Mouse (Mus musculus) ES-Bruce4 (cell line): Measurements from ENCODE around the gene Gpc4. TPM values are rescaled to one million over a fixed set of nuclear protein-coding genes. Genes with fewer than 3 reads are reported as not detected.

ENCODE experiments used
- H3K27ac ChIP-seq: 2 replicates; pipeline ENCODE4 v1.5.1; 2012; ENCODE audit warnings: low read length, inconsistent platforms; ENCODE audit not compliant: insufficient read depth
- H3K27me3 ChIP-seq: 2 replicates; pipeline ENCODE4 v1.6.1; 2012; ENCODE audit warnings: mild to moderate bottlenecking, low read length, inconsistent platforms; ENCODE audit not compliant: control insufficient read depth, poor library complexity, insufficient read depth, severe bottlenecking
- H3K36me3 ChIP-seq: 2 replicates; pipeline ENCODE4 v1.6.1; 2012; ENCODE audit warnings: inconsistent platforms, mild to moderate bottlenecking, low read length, moderate library complexity; ENCODE audit not compliant: control insufficient read depth, poor library complexity, insufficient read depth, severe bottlenecking
- H3K4me1 ChIP-seq: one replicate; pipeline ENCODE4 v1.8.1; 2011; ENCODE audit warnings: low read length; ENCODE audit not compliant: control insufficient read depth, insufficient read depth
- H3K4me3 ChIP-seq: 2 replicates; pipeline ENCODE4 v1.5.1; 2011; ENCODE audit warnings: low read depth, mild to moderate bottlenecking, low read length
- H3K9ac ChIP-seq: 2 replicates; pipeline ENCODE4 v1.6.1; 2012; ENCODE audit warnings: low read depth, mild to moderate bottlenecking, inconsistent platforms; ENCODE audit not compliant: poor library complexity, severe bottlenecking
- H3K9me3 ChIP-seq: replicated peaks from 2 replicates; pipeline ENCODE4 v1.6.1; 2012; ENCODE audit warnings: mild to moderate bottlenecking, low read length, inconsistent platforms; ENCODE audit not compliant: control insufficient read depth, poor library complexity, insufficient read depth, severe bottlenecking
- CTCF ChIP-seq: IDR thresholded peaks from one replicate; pipeline ENCODE4 v1.8.1; 2011; ENCODE audit warnings: low read depth, low read length
- EP300 ChIP-seq: IDR thresholded peaks from 2 replicates; pipeline ENCODE4 v1.6.1; 2011; ENCODE audit warnings: low read depth, low read length; ENCODE audit not compliant: insufficient read depth
- POLR2A ChIP-seq: IDR thresholded peaks from one replicate; pipeline ENCODE4 v1.8.1; 2011; ENCODE audit warnings: low read length; ENCODE audit not compliant: insufficient read depth
- polyA plus RNA-seq: library from polyadenylated mRNA; stranded (reverse); fragments of >200 nt; gene quantifications from 2 replicates; pipeline ENCODE4 v1.2.4, GENCODE M21; 2011; ENCODE audit warnings: low read depth; ENCODE audit not compliant: missing spikeins, insufficient read depth, insufficient read length

The Gpc4 gene
- polyA plus RNA-seq, 1 experiment: 129 TPM

DNA sequence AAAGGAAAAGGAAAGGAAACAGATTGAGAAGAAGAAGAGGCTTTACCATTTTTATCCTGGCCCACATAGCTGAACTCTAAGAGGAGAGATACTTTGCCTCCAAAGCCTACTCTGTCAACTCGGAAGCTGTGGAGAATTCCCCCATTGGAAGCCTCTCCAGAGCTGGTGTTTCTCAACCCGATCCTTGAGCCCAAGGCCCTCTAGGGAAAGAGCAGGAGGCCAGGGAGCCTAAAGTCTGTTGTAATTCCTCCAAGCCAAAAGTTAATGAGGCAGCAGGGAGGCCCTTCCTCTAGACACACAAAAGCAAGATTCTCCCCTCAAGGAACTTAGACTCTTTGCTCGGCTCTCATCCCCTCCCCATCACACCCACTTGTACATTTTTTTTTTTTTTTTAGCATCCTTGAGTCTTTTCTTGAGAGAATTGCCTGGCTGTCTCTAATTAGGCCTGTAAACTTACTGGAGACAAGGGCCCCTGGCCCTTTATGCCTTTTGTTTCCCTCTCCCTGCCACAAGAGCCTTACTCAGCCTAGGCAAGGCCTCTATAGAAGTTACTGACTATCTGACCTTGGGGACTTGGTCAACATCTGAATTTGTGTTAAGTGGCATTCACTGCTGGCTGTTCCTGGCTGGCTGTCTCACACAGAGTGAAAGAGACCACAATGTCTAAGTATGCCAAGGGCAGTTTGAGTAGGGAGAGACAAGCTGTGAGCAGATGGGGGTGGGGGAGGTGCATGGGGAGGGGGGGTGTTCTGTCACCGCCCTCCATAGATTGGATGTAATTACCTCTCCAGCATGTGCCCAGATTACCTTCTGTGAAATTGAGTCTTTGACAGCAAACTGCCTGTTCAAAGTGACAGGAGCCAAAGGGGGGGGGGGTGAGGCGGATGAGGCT lies 18.7 kb upstream of the Gpc4 start:
- Histone ChIP-seq H3K4me3 (no peak overlapping the region), H3K4me1 (peaks cover 5% of the 10 kb centered on the region), H3K9me3 (no peaks in the 10 kb centered on the region), H3K27ac (peak overlapping the region; percentile 75), H3K9ac (no peak overlapping the region), H3K36me3 (no peaks in the 10 kb centered on the region), H3K27me3 (no peaks in the 10 kb centered on the region)
- TF ChIP-seq EP300: peak; percentile 67
- TF ChIP-seq CTCF: no peak
- no peak for TF ChIP-seq POLR2A

DNA sequence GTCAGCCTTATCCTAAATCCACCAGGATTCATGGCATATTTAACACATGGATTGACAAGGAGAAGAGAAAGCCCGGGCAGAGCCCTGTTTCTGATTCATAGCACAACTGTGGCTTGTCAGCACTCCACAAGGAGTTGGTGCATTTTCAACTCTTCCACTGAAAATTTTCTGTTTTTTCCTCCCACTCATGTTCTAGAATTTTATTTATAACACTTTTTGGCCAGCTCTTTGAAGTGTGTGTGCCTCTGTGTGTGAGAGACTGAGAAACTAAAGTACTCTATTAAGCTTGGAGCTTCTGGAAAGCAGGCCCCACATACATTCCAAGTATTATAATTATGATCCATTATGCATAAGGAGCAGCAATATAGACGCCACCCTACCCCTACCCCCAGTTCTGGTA lies 16.3 kb upstream of the Gpc4 start:
- no peaks in the 10 kb centered on the region for H3K27me3 ChIP-seq
- no peaks in the 10 kb centered on the region for H3K36me3 ChIP-seq
- no peak overlapping the region for H3K27ac ChIP-seq
- H3K9me3 ChIP-seq: no peaks in the 10 kb centered on the region
- TF ChIP-seq EP300 (no peak), POLR2A (no peak), CTCF (no peak)
- no peak overlapping the region for H3K9ac ChIP-seq
- H3K4me1 ChIP-seq: peaks cover 2% of the 10 kb centered on the region
- H3K4me3 ChIP-seq: no peak overlapping the region

DNA sequence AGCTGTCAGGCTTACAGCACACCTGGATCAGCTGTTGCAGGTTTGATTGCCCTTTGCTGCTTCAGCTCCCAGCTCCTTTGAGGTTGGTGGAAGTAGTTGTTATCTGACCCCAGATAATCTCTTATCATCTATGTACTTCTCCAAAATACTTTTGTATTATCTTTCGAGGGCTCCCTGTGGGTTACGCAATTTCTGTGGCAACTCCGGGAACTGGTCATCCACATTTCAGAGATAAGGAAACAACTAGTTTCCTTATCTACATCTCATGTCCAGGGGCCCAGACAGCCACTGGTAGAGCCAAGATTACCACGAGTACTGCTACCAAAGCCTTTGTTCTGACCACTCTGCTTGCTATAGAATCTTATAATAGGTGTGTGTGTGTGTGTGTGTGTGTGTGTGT lies 12.0 kb upstream of the Gpc4 start:
- Histone ChIP-seq H3K4me1 (no peaks in the 10 kb centered on the region), H3K9me3 (no peaks in the 10 kb centered on the region), H3K27me3 (no peaks in the 10 kb centered on the region), H3K9ac (no peak overlapping the region), H3K4me3 (no peak overlapping the region), H3K27ac (no peak overlapping the region), H3K36me3 (no peaks in the 10 kb centered on the region)
- TF ChIP-seq CTCF (no peak), EP300 (no peak), POLR2A (no peak)

DNA sequence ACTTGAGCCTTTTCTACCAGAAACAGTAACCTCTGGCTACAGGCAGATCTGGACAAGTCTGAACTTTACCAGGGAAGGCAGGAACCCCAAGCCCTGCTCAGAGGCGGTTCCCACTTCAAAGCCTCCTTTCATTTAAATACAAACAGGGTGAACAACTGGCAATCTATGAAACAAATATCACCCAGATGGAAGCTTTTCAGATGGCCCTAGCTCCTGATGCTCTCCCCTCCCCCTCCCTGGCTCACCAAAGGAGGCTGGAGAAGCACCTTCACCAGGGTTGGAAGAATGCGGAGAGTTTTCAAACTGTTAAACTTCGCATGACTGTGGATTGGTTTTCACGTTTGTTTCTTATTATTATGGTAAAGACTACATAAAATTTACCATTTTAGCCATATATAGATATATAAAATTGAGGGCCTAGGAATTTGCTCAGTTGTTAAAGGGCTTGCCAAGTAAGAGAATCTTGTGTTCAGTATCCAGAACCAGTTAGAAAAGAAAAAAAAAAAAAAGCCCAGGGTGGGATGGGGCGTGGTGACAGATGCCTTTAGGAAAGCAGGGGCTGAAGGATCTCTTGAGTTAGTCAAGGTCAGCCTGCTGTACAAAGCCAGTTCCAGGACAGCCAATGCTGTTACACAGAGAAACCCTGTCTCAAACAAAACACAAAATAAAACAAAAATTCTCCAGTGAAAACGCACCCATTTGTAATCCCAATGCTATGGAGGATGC lies 2.6 kb upstream of the Gpc4 start:
- Histone ChIP-seq H3K27me3 (no peaks in the 10 kb centered on the region), H3K9ac (no peak overlapping the region), H3K4me1 (no peaks in the 10 kb centered on the region), H3K27ac (peak overlapping the region; percentile 79), H3K36me3 (no peaks in the 10 kb centered on the region), H3K9me3 (no peaks in the 10 kb centered on the region), H3K4me3 (no peak overlapping the region)
- no peak for TF ChIP-seq CTCF
- peak; percentile 77; the same call in 1 of the 2 replicates for TF ChIP-seq EP300

DNA sequence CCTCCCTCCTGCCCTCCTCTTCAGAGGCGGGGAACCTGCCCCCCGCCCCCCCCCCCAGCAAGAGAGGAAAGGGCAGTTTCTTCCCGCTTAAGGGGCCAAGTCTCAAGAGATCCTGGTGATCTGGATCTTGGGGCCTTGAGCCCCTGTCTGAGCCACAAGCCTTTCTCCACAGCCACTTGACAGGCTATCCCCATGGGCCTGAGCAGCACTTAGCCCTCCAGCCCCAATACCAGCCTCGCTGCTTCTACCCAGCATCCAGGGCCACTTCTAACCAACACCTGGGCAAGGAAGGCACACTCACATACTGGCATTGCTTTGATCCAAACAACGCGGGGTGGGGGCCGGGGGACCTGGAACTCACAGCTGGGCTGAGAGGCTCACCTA lies 495 bp upstream of the Gpc4 start:
- H3K27ac ChIP-seq: no peak overlapping the region
- no peaks in the 10 kb centered on the region for H3K4me1 ChIP-seq
- TF ChIP-seq EP300 (no peak), CTCF (no peak), POLR2A (no peak)
- H3K9ac ChIP-seq: peak overlapping the region; percentile 41; the same call in 1 of the 2 replicates
- H3K9me3 ChIP-seq: no peaks in the 10 kb centered on the region
- H3K36me3 ChIP-seq: no peaks in the 10 kb centered on the region
- H3K27me3 ChIP-seq: no peaks in the 10 kb centered on the region
- peak overlapping the region; percentile 35; the same call in 1 of the 2 replicates for H3K4me3 ChIP-seq
